Mouse (Mus musculus): ENCODE results near the gene Fam124a. TPM values are rescaled to one million over a fixed set of nuclear protein-coding genes. Genes with fewer than 3 reads are reported as not detected.

Fam124a gene
- polyA plus RNA-seq (2014; fragmentation: Illumina TruSeq; extraction: RNeasy Lipid Tissue Mini Kit (QIAGEN cat#74804); ENCODE audit: low read depth, low replicate concordance), result 2.3 TPM

DNA sequence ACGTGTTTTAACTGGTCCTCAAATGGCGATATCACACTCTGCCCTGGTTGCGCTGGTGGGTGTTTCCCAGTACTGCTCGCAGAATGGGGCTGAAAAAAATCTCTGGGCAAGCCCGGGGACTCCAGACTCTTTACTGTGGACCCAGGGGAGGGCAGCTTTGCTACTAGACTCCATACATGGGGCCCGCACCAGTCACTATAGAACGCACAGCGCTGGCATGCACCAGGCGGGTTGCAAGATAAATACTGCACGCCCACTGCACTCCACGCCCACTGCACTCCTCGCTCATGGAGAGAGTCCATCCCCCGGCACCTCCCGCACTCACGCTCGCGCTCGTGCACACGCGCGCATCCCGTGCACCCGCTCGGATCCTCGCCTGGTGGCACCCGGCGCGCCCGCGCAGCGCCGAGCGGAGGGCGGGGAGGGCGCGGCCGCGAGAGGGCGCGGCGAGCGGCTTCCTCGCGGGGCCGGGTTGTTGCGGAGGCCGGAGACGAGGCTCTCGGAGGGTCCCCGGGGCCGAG is at the start of gene Fam124a:
Gene Fam124a, plus strand, starts transcription at position 429 of the 521 bp plus-strand sequence.

DNA sequence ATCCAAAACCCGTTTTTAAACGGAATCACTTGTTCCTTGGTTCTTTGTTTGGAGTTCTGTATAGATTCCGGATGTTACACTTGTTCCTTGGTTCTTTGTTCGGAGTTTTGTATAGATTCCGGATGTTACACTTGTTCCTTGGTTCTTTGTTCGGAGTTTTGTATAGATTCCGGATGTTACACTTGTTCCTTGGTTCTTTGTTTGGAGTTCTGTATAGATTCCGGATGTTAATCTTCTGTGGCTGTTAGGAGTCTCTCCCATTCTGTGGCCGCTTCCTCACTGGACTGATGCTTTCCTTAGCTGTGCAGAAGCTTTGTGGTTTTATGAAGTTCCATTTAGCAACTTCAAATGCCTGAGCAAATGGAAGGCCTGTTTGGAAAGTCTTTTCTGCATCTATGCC is 11.3 kb downstream of the Fam124a start, which contains the start of gene Gm4131:
Gene Gm4131, minus strand, starts transcription at position 101 of the 400 bp plus-strand sequence.

Other genes with a start within 250 kb of the Fam124a start
- gene Gucy1b2, start 99.4 kb upstream of the Fam124a start, polyA plus RNA-seq (2014; fragmentation: Illumina TruSeq; extraction: RNeasy Lipid Tissue Mini Kit (QIAGEN cat#74804); ENCODE audit: low read depth, low replicate concordance), result 0.47 TPM
- not detected for gene Gm4131, start 11.2 kb downstream of the Fam124a start, polyA plus RNA-seq (2014; fragmentation: Illumina TruSeq; extraction: RNeasy Lipid Tissue Mini Kit (QIAGEN cat#74804); ENCODE audit: low read depth, low replicate concordance)
- gene Serpine3, start 107.9 kb downstream of the Fam124a start, polyA plus RNA-seq (2014; fragmentation: Illumina TruSeq; extraction: RNeasy Lipid Tissue Mini Kit (QIAGEN cat#74804); ENCODE audit: low read depth, low replicate concordance), result not detected
- gene Ints6, start 205.4 kb downstream of the Fam124a start, polyA plus RNA-seq (2014; fragmentation: Illumina TruSeq; extraction: RNeasy Lipid Tissue Mini Kit (QIAGEN cat#74804); ENCODE audit: low read depth, low replicate concordance), result 95.1 TPM